Mouse (Mus musculus): ENCODE data around the gene Cmtm4. TPM values are rescaled to one million over a fixed set of nuclear protein-coding genes. Genes with fewer than 3 reads are reported as not detected.
"Not testable (repeated sequence)": the region's sequence is repeated elsewhere in the genome, so short reads cannot be mapped to it uniquely, and the experiment has no call there.

Cmtm4 gene
- polyA plus RNA-seq, 1 experiment from 2014 or later: 0.67 TPM

DNA sequence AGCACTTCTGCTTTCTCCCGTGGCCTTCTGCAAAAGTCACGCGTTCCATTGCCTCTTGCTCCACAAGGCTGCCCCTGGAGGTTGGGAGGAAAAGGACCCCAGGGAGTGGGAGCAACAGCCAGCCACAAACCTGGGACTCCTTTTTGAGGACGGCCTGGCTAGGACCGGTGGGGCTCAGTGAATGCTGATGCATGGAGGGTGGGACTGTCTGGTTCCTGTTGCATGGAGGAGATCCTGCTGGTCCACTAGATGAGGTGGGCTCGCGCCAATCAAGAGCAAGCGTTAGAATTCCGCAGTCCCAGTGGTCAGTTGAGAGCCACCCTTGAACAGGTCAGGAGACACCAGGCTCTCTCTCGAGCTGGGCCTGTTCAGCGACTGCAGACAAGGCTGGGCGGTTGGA, 73.7 kb downstream of the Cmtm4 start, which contains the start of gene Cmtm2b:
TSS of gene Cmtm2b (plus strand) at position 301 of the 400 bp plus-strand sequence.
- not testable (repeated sequence) for H3K9ac ChIP-seq

GRCm38 (mm10) chr8:104321267-104321666, 74.3 kb downstream of the Cmtm4 start, which contains the start of gene Gm11020:
Gene Gm11020, plus strand, starts transcription at chr8:104321567.
- not testable (repeated sequence) for H3K36me3 ChIP-seq; H3K4me3 ChIP-seq; H3K27me3 ChIP-seq (replicated peaks); H3K27ac ChIP-seq; H3K4me2 ChIP-seq; H3K4me1 ChIP-seq; H3K9me3 ChIP-seq (replicated peaks); ATAC-seq; H3K9ac ChIP-seq
- WGBS (ENCODE audit: insufficient replicate concordance): 69% methylated on average over 11 of the region's 11 CpGs

More for the DNA sequence above, 73.7 kb downstream of the Cmtm4 start, which contains the start of gene Cmtm2b:
- WGBS (ENCODE audit: insufficient replicate concordance): 68% methylated on average over 12 of the region's 12 CpGs
- not testable (repeated sequence) for H3K27me3 ChIP-seq (replicated peaks); H3K27ac ChIP-seq; ATAC-seq; H3K36me3 ChIP-seq; H3K9me3 ChIP-seq (replicated peaks); H3K4me3 ChIP-seq; H3K4me1 ChIP-seq; H3K4me2 ChIP-seq

DNA sequence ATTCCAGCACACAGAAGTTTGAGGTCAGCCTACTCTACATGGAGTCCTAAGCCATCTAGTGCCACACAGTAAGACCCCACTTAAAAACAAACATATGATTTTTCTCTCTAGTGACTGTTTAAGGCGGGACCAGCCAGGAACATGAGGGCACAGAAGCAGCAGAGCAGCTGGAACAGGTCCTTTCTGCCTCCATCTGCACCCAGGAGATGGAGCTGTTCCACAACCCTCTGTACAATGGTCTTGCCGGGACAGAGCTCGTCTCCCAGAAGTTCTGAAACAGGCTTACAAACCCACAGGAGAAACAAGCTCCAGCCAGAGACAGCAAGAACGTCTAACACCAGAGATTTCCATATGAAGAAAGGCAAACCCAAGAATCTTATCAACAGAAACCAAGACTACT, 82.3 kb downstream of the Cmtm4 start:
- WGBS (ENCODE audit: insufficient replicate concordance): 52% methylated on average over 4 of the region's 4 CpGs
- H3K9me3 ChIP-seq (replicated peaks): no peaks in the 10 kb centered on the region

GRCm38 (mm10) chr8:104312023-104312422, 83.6 kb downstream of the Cmtm4 start:
- 71% methylated on average over 3 of the region's 3 CpGs for WGBS (ENCODE audit: insufficient replicate concordance)
- H3K9me3 ChIP-seq (replicated peaks); H3K4me3 ChIP-seq; H3K9ac ChIP-seq; H3K4me2 ChIP-seq; ATAC-seq; H3K27me3 ChIP-seq (replicated peaks); H3K4me1 ChIP-seq; H3K36me3 ChIP-seq; H3K27ac ChIP-seq: not testable (repeated sequence)

More for the DNA sequence above, 82.3 kb downstream of the Cmtm4 start:
- H3K27ac ChIP-seq: no peak overlapping the region
- no peaks in the 10 kb centered on the region for H3K36me3 ChIP-seq
- H3K9ac ChIP-seq: no peak overlapping the region
- 0 out of 2 replicates have a peak, but pooled peaks cover 3% of the 10 kb centered on the region for H3K27me3 ChIP-seq (replicated peaks)
- H3K4me1 ChIP-seq: peaks cover 3% of the 10 kb centered on the region; the same call in 1 of the 2 replicates
- no peak overlapping the region for H3K4me2 ChIP-seq
- no peak overlapping the region for H3K4me3 ChIP-seq
- no peak for ATAC-seq

DNA sequence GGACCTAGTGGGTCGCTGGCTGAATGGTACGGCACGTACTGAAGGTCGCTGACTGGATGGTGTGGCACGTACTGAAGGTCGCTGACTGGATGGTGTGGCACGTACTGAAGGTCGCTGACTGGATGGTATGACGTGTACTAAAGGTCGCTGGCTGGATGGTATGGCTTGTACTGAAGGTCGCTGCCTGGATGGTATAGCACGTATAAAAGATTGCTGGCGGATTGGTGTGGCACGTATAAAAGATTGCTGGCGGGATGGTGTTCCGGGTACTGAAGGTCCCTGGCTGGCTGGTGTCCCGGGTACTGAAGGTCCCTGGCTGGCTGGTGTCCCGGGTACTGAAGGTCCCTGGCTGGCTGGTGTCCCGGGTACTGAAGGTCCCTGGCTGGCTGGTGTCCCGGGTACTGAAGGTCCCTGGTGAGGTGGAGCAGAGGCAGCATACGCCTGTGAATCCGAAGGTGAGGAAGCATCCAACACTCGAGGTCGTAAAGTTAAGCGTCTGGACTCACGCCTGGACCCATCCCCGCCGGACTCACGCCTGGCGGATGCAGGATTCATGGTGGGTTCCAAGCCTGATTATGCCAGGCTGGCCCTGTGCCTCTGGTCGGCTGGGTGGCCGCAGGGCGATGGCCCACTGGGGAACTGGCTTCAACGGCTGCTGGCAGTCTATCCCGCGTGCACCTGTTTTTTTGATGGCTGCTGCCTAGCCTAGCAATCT, 86.0 kb downstream of the Cmtm4 start, which contains the start of the genes Gm45711 and Cmtm1:
TSS of gene Gm45711 (minus strand) at position 641 of the 715 bp plus-strand sequence.
TSS of gene Cmtm1 (minus strand) at position 705 of the 715 bp plus-strand sequence.
- H3K4me3 ChIP-seq; H3K9ac ChIP-seq; H3K9me3 ChIP-seq (replicated peaks); H3K27ac ChIP-seq; H3K4me2 ChIP-seq; H3K36me3 ChIP-seq; H3K4me1 ChIP-seq; ATAC-seq; H3K27me3 ChIP-seq (replicated peaks): not testable (repeated sequence)
- 71% methylated on average over 36 of the region's 36 CpGs for WGBS (ENCODE audit: insufficient replicate concordance)

- not testable (repeated sequence) for H3K36me3 ChIP-seq; H3K4me1 ChIP-seq; H3K4me2 ChIP-seq; H3K9me3 ChIP-seq (replicated peaks); H3K27me3 ChIP-seq (replicated peaks); H3K4me3 ChIP-seq; H3K9ac ChIP-seq; H3K27ac ChIP-seq
- WGBS (ENCODE audit: insufficient replicate concordance): 40% methylated on average over 6 of the region's 6 CpGs
- peak; percentile 51; the same call in 1 of the 2 replicates for ATAC-seq
Observed at GRCm38 (mm10) chr8:104308341-104308740, 87.3 kb downstream of the Cmtm4 start.

- no peak overlapping the region for H3K27ac ChIP-seq
- peaks cover 5% of the 10 kb centered on the region; the same call in 1 of the 2 replicates for H3K4me1 ChIP-seq
- no peak overlapping the region for H3K4me2 ChIP-seq
- no peak for ATAC-seq
- no peak overlapping the region for H3K9ac ChIP-seq
- no peaks in the 10 kb centered on the region for H3K9me3 ChIP-seq (replicated peaks)
- WGBS (ENCODE audit: insufficient replicate concordance): 73% methylated on average over 11 of the region's 11 CpGs
- no peaks in the 10 kb centered on the region for H3K36me3 ChIP-seq
- H3K4me3 ChIP-seq: no peak overlapping the region
- H3K27me3 ChIP-seq (replicated peaks): no peaks in the 10 kb centered on the region
Observed at GRCm38 (mm10) chr8:104304962-104305361, 90.6 kb downstream of the Cmtm4 start.

DNA sequence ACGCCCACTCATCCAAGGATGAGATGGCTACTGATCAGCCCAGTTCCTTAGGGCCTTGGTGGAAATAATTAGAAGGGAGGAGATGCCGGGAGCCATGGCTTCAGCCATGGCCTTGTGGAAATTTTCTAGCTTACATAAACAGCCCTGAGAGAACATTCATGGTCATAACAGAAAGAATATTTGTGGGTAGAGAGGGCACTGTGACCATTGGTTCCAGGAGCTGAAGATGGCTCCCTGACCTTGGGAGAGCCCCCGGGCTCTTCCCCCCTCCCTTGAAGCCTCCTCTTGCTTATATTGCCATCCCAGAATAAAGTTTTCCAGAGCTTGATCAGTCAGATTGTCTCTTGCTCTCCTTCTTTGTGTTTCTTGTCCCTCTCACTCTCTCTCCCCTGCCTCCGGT, 93.1 kb downstream of the Cmtm4 start:
- not testable (repeated sequence) for H3K36me3 ChIP-seq; ATAC-seq; H3K9me3 ChIP-seq (replicated peaks); H3K27ac ChIP-seq; H3K4me1 ChIP-seq; H3K4me2 ChIP-seq; H3K4me3 ChIP-seq; H3K9ac ChIP-seq; H3K27me3 ChIP-seq (replicated peaks)
- 79% methylated on average over 4 of the region's 4 CpGs for WGBS (ENCODE audit: insufficient replicate concordance)

- not testable (repeated sequence) for H3K27me3 ChIP-seq (replicated peaks); ATAC-seq; H3K4me3 ChIP-seq; H3K36me3 ChIP-seq; H3K27ac ChIP-seq; H3K9ac ChIP-seq; H3K4me1 ChIP-seq; H3K9me3 ChIP-seq (replicated peaks); H3K4me2 ChIP-seq
- 40% methylated on average over 3 of the region's 3 CpGs for WGBS (ENCODE audit: insufficient replicate concordance)
Observed at GRCm38 (mm10) chr8:104301577-104301976, 94.0 kb downstream of the Cmtm4 start.

Other genes with a start within 250 kb of the Cmtm4 start
- 0.06 TPM in 1 of 2 replicates, not detected in the other for gene Bean1, start 225.4 kb downstream of the Cmtm4 start, polyA plus RNA-seq (2016; fragmentation: Nextera tagmentation; extraction: Ambion mirVana)
- 8.1 and 9.1 TPM in 2 replicates for gene Tk2, start 147.2 kb downstream of the Cmtm4 start, polyA plus RNA-seq (2016; fragmentation: Nextera tagmentation; extraction: Ambion mirVana)
- 20.6 and 21.6 TPM in 2 replicates for gene Cklf, start 144.9 kb downstream of the Cmtm4 start, polyA plus RNA-seq (2016; fragmentation: Nextera tagmentation; extraction: Ambion mirVana)
- gene Cmtm2a, start 102.6 kb downstream of the Cmtm4 start, polyA plus RNA-seq (2016; fragmentation: Nextera tagmentation; extraction: Ambion mirVana): not detected in 2 replicates
- gene Gm45711, start 85.7 kb downstream of the Cmtm4 start, polyA plus RNA-seq (2016; fragmentation: Nextera tagmentation; extraction: Ambion mirVana): not detected in 2 replicates
- gene Cmtm1, start 85.7 kb downstream of the Cmtm4 start, polyA plus RNA-seq (2016; fragmentation: Nextera tagmentation; extraction: Ambion mirVana): not detected in 2 replicates
- not detected in 2 replicates for gene Gm11020, start 74.2 kb downstream of the Cmtm4 start, polyA plus RNA-seq (2016; fragmentation: Nextera tagmentation; extraction: Ambion mirVana)
- gene Cmtm2b, start 73.6 kb downstream of the Cmtm4 start, polyA plus RNA-seq (2016; fragmentation: Nextera tagmentation; extraction: Ambion mirVana): not detected in 2 replicates
- 34.5 and 34.8 TPM in 2 replicates for gene Cmtm3, start 56.4 kb downstream of the Cmtm4 start, polyA plus RNA-seq (2016; fragmentation: Nextera tagmentation; extraction: Ambion mirVana)
- gene Dync1li2, start 47.2 kb upstream of the Cmtm4 start, polyA plus RNA-seq (2016; fragmentation: Nextera tagmentation; extraction: Ambion mirVana): 22.8 and 25.2 TPM in 2 replicates
- gene Terb1, start 114.1 kb upstream of the Cmtm4 start, polyA plus RNA-seq (2016; fragmentation: Nextera tagmentation; extraction: Ambion mirVana): 0.04 and 0.07 TPM in 2 replicates
- gene Nae1, start 138.8 kb upstream of the Cmtm4 start, polyA plus RNA-seq (2016; fragmentation: Nextera tagmentation; extraction: Ambion mirVana): 47.5 and 48.8 TPM in 2 replicates
- gene Car7, start 138.9 kb upstream of the Cmtm4 start, polyA plus RNA-seq (2016; fragmentation: Nextera tagmentation; extraction: Ambion mirVana): 2.2 and 2.3 TPM in 2 replicates
- gene Pdp2, start 195.6 kb upstream of the Cmtm4 start, polyA plus RNA-seq (2016; fragmentation: Nextera tagmentation; extraction: Ambion mirVana): 5.8 and 6.0 TPM in 2 replicates
- gene Cdh16, start 228.6 kb upstream of the Cmtm4 start, polyA plus RNA-seq (2016; fragmentation: Nextera tagmentation; extraction: Ambion mirVana): 0.21 and 0.36 TPM in 2 replicates
- 0.79 and 1.2 TPM in 2 replicates for gene Rrad, start 235.5 kb upstream of the Cmtm4 start, polyA plus RNA-seq (2016; fragmentation: Nextera tagmentation; extraction: Ambion mirVana)
- 71.8 and 74.7 TPM in 2 replicates for gene Ciao2b, start 246.2 kb upstream of the Cmtm4 start, polyA plus RNA-seq (2016; fragmentation: Nextera tagmentation; extraction: Ambion mirVana)

All from liver, embryonic 12.5 days (tissue).